Mouse (Mus musculus): Measurements from ENCODE around the gene C2cd5. TPM values are rescaled to one million over a fixed set of nuclear protein-coding genes. Genes with fewer than 3 reads are reported as not detected.

The C2cd5 gene
- polyA plus RNA-seq, 1 experiment from 2014 or later = 45.0 TPM

DNA sequence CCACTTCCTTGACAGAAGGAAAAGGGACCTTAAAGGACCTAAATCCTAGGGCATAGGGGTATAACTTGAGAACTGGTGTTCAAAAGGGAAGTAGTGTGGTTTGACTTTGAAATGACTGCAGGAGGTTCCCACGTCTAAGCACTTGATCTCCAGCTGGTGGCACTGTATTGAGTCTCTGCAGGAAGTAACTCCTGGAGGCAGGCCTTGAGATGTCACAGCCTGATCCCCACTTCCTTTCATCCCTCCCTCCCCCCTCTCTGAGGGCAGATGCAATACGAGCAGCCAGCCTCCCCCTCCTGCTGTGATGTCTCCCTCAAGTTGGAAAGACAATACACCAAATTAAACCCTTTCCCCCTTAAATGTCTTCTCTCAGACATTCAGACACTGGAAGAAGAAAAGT is 14.6 kb upstream of the C2cd5 start:
- Histone ChIP-seq H3K4me2 (replicated peaks) (no peak overlapping the region), H3K4me1 (replicated peaks) (no peaks in the 10 kb centered on the region), H3K4me3 (replicated peaks) (no peak overlapping the region), H3K9me3 (no peaks in the 10 kb centered on the region), H3K9ac (replicated peaks) (no peak overlapping the region), H3K27me3 (no peaks in the 10 kb centered on the region), H3K36me3 (no peaks in the 10 kb centered on the region), H3K27ac (no peak overlapping the region)
- 9% methylated on average over 2 of the region's 2 CpGs for WGBS
- ATAC-seq = no peak

DNA sequence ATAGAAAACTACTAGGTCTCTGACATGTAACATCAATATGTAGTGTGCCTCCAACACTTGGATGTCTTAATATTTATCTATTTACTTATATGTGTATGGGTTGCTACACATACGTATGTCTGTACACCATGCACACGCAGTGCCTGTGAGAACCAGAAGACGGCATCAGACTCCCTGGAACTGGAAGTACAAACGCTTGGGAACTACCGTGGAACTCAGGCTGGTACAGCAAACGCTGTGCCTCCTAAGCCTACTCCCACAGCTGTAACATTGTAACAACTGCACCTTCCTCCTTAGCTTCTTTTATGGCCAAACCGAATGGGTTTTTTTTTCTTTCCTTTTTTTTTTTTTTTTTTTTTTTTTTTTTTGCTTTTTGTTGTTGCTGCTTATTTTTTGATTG is 10.4 kb upstream of the C2cd5 start:
- Histone ChIP-seq H3K27me3 (no peaks in the 10 kb centered on the region), H3K36me3 (no peaks in the 10 kb centered on the region), H3K9me3 (no peaks in the 10 kb centered on the region), H3K4me3 (replicated peaks) (no peak overlapping the region), H3K4me1 (replicated peaks) (no peaks in the 10 kb centered on the region), H3K27ac (no peak overlapping the region), H3K9ac (replicated peaks) (no peak overlapping the region), H3K4me2 (replicated peaks) (no peak overlapping the region)
- 90% methylated on average over 7 of the region's 7 CpGs for WGBS
- no peak for ATAC-seq

DNA sequence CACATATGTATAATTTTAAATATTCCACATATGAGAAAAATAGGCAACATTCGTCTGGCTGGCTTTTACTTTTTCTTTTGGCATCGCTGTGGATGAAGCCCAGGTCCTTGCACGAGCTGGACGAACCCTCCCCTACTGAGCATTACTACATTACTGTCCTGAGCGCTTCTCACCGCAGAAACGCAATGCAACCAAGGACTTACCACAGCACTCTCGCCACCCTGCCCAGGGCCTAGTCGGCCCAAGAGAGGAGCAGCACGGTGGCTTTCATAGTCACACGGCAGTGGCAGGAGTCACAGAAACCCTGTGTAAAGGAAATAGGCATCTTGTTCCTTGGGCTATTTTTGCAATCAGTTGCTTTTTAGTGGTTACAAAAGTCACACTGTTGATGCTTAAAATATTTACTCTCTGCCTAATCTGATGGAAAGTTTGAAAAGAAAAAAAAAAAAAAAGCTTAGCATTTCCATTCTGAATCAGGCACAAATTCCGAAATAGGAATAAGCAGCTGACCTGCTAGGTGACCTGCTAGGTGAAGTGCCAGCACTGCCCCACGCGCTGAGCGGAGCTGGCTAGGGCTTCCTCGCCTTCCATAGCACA is 9.8 kb upstream of the C2cd5 start:
- 76% methylated on average over 16 of the region's 16 CpGs for WGBS
- no peak for ATAC-seq
- Histone ChIP-seq H3K9ac (replicated peaks) (no peak overlapping the region), H3K27ac (no peak overlapping the region), H3K4me1 (replicated peaks) (no peaks in the 10 kb centered on the region), H3K4me2 (replicated peaks) (no peak overlapping the region), H3K9me3 (no peaks in the 10 kb centered on the region), H3K36me3 (no peaks in the 10 kb centered on the region), H3K4me3 (replicated peaks) (no peak overlapping the region), H3K27me3 (no peaks in the 10 kb centered on the region)

DNA sequence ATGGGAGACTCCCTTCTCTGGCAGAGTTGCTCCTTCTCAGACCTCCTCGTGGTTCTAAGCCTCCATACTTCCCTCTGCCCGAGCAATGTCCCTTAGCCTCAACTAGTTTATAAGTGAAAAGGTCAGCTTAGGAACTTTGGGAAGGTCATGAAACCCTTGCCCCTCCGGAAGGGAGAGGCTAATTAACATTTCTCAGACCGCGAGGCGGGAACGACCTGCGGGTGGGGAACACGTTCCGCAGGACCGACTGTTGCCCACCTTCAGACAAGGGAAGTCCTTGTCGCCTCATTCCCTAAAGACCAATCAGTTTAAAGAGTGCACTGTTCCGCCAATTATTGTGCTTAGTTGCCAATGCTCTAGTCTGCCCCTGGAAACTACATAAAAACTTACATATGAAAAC is 8.1 kb upstream of the C2cd5 start:
- Histone ChIP-seq H3K9ac (replicated peaks) (no peak overlapping the region), H3K4me1 (replicated peaks) (no peaks in the 10 kb centered on the region), H3K4me3 (replicated peaks) (no peak overlapping the region), H3K27ac (no peak overlapping the region), H3K27me3 (no peaks in the 10 kb centered on the region), H3K4me2 (replicated peaks) (no peak overlapping the region), H3K9me3 (no peaks in the 10 kb centered on the region), H3K36me3 (no peaks in the 10 kb centered on the region)
- 87% methylated on average over 13 of the region's 13 CpGs for WGBS
- no peak for ATAC-seq

DNA sequence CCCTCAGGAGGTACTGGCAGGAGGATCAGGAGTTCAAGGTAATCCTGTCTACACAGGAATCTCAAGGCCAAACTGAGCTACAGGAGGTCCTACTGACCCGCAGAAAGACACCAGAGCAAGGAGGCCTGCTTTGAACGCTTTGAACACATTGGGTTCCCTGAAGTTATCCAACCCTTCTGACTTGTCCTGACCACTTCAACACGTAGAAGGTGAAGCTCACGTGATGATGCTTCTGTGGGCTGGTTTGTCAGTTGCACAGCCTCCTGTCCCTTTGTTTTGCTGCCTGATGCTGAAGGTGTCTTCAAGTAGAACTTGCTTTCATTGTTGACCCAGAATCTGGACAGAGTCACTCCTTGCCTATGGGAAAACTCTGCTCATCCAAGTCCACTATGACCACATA is 7.7 kb upstream of the C2cd5 start:
- no peak for ATAC-seq
- 95% methylated on average over 4 of the region's 4 CpGs for WGBS
- Histone ChIP-seq H3K36me3 (no peaks in the 10 kb centered on the region), H3K9me3 (no peaks in the 10 kb centered on the region), H3K9ac (replicated peaks) (no peak overlapping the region), H3K27ac (no peak overlapping the region), H3K4me1 (replicated peaks) (no peaks in the 10 kb centered on the region), H3K27me3 (no peaks in the 10 kb centered on the region), H3K4me3 (replicated peaks) (no peak overlapping the region), H3K4me2 (replicated peaks) (no peak overlapping the region)

DNA sequence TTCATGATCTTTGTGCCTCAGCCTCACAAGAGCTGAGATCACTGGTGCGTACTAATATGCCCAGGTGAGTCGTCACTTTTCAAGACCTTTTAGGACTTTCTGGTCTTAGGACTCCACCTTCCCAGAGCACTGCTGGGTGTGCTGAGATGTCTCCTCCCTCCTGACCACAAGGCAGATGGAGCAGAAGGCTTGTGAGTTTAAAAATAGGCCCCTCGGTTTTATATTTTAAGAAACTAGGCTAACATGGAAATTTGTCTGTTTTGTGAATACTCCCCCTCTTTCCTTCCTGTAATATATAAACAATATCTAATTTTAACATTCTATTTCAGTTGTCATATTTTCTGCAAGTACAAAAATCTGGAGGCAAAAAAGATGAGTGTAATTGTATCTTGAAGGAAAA is 5.8 kb upstream of the C2cd5 start:
- no peak for ATAC-seq
- Histone ChIP-seq H3K4me1 (replicated peaks) (no peaks in the 10 kb centered on the region), H3K27ac (no peak overlapping the region), H3K9ac (replicated peaks) (no peak overlapping the region), H3K4me3 (replicated peaks) (no peak overlapping the region), H3K36me3 (no peaks in the 10 kb centered on the region), H3K9me3 (no peaks in the 10 kb centered on the region), H3K27me3 (peaks cover 6% of the 10 kb centered on the region; the same call in 1 of the 2 replicates), H3K4me2 (replicated peaks) (no peak overlapping the region)
- WGBS = 87% methylated on average over 3 of the region's 3 CpGs

DNA sequence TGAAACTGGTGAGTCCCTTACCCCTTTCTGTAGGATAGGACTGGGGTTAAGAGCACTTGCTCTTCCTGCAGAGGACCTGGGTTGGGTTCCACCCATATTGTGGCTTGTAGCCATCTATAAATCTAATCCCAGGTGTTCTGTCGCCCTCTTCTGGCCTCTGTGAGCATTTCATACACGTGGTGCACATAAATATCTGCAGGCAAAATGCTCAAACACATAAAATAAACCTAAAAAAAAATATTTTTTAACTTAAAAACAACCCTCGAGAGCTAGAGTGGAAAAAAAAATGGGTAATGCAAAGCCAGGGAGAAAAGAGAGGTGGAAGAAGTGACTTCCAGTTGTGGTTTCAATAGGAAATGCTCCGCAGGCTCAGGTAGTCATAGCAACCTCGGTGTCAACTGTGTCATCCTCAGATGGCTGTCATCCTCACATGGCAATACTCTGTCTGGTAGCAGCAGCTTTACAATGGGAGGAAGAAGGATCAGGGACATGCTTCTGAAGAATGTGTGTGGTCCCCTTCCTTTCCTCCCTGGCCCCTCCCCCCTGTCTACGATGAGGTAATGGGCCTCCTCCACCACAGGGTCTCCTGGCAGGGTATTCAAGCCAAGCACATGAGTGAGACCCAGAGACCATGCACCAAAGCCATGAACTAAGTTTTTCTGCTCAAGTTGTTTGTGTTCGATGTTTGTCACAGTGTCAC is 4.2 kb upstream of the C2cd5 start:
- no peak overlapping the region for H3K4me2 ChIP-seq (replicated peaks)
- no peak overlapping the region for H3K4me3 ChIP-seq (replicated peaks)
- H3K4me1 ChIP-seq (replicated peaks) = no peaks in the 10 kb centered on the region; the same call in 1 of the 2 replicates
- H3K27ac ChIP-seq = no peak overlapping the region
- H3K9me3 ChIP-seq = no peaks in the 10 kb centered on the region
- ATAC-seq = no peak
- H3K9ac ChIP-seq (replicated peaks) = no peak overlapping the region
- 71% methylated on average over 7 of the region's 7 CpGs for WGBS
- peaks cover 6% of the 10 kb centered on the region; the same call in 1 of the 2 replicates for H3K27me3 ChIP-seq
- no peaks in the 10 kb centered on the region for H3K36me3 ChIP-seq

DNA sequence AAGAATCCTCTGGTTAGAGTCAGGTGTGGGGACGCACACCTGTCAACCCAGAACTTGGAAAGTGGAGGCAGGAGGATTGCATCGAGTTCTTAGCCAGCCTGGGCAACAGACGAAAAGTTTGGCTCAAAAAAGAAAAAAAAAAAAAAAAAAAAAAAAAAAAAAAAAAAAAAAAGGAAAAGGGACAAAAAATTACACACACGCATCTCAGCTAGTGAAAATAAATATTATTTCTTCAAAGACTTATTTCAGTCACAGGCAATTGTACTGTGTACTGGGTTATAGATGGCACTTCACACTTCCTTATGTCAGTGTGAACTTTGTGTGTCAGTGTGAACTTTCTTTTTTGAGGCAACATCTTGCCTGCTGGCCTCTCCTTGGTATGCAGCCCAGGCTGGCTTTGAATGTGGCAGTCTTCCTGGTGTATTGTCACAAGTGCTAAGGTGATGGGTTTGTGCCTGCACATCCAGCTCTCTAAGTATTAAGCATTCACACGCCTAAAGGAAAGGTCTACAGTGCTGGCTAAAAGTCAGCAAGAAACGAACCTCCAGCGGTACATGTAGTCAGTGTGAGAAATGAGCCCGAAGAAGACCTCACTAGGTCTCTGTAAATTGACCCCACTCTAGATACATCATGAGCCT is 656 bp upstream of the C2cd5 start:
- ATAC-seq = no peak
- peak overlapping the region; percentile 39; the same call in 1 of the 2 replicates for H3K27ac ChIP-seq
- H3K27me3 ChIP-seq = peaks cover 6% of the 10 kb centered on the region; the same call in 1 of the 2 replicates
- peak overlapping the region; percentile 71 for H3K4me2 ChIP-seq (replicated peaks)
- peak overlapping the region; percentile 57 for H3K4me3 ChIP-seq (replicated peaks)
- peaks cover 25% of the 10 kb centered on the region for H3K4me1 ChIP-seq (replicated peaks)
- WGBS = 50% methylated on average over 8 of the region's 8 CpGs
- H3K9ac ChIP-seq (replicated peaks) = peak overlapping the region; percentile 83
- H3K9me3 ChIP-seq = no peaks in the 10 kb centered on the region
- peaks cover 11% of the 10 kb centered on the region for H3K36me3 ChIP-seq

DNA sequence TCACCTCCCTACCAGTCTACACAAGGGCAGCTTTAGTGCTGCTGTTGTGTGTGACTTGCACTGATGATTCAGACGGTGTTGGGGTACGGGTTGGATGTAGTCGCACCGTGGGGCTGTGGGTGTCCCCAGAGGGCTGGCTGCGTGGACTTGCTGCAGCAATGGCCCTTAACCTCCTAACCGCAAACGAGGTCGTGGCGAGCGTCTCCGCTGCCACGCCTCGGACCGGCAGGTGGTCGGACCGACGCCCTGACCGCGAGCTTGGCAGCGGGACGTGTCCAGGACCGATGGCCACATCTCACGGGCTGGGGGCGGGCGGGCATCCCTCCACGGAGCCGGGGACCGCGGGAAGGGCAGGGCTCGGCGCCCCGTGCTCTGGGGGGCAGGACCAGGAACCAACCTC is 660 bp downstream of the C2cd5 start:
- Histone ChIP-seq H3K4me2 (replicated peaks) (peak overlapping the region; percentile 71), H3K27ac (peak overlapping the region; percentile 98), H3K27me3 (peaks cover 6% of the 10 kb centered on the region; the same call in 1 of the 2 replicates), H3K4me1 (replicated peaks) (peaks cover 33% of the 10 kb centered on the region), H3K9me3 (no peaks in the 10 kb centered on the region), H3K36me3 (peaks cover 11% of the 10 kb centered on the region), H3K9ac (replicated peaks) (peak overlapping the region; percentile 83), H3K4me3 (replicated peaks) (peak overlapping the region; percentile 57)
- WGBS = under 1% methylated on average over 31 of the region's 32 CpGs
- peak; percentile 82 for ATAC-seq

DNA sequence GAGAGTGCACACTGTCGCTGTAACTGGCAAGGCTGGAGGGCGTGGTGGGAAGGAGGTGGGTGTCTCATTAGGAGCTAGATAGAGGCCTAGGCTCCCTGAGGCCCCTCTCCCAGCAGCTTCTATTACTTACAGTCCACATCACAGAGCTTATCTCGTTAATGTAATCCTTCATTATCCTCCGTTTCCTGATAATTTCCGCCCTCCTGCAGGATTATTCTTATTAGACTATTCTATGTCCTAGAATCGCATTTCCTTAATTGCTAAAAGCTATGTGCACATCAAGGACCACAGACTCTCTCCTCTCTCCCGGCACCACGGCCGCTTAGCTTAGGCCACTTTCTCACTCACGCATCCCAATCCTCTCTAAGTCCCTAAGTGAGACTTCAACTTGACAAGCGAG is 4.8 kb downstream of the C2cd5 start:
- ATAC-seq = no peak

DNA sequence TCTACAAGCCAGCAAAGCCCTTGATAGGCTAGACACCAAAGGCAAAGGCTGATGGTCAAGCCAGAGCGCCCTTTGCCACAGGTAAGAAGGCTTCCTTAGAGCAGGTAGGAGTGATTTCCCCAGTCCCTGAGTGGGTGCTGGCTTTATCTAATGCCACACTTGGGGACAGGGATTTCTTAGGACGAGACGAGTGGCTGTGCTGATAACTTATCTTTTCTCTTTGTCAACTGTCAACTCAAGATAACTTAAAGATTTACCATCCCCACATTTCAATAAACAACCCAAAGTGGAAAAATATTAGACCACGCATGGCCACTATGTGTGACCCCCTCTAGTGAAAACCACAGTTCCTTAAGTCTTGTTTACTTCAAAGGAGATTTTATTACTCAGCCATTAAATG is 7.1 kb downstream of the C2cd5 start:
- H3K4me3 ChIP-seq (replicated peaks) = no peak overlapping the region
- no peak for ATAC-seq
- 96% methylated on average over 4 of the region's 4 CpGs for WGBS
- no peaks in the 10 kb centered on the region for H3K27me3 ChIP-seq
- no peak overlapping the region for H3K27ac ChIP-seq
- no peak overlapping the region for H3K4me2 ChIP-seq (replicated peaks)
- H3K9ac ChIP-seq (replicated peaks) = no peak overlapping the region
- H3K9me3 ChIP-seq = no peaks in the 10 kb centered on the region
- peaks cover 52% of the 10 kb centered on the region for H3K36me3 ChIP-seq
- H3K4me1 ChIP-seq (replicated peaks) = peaks cover 21% of the 10 kb centered on the region

More for the DNA sequence above, 4.8 kb downstream of the C2cd5 start:
- no peaks in the 10 kb centered on the region for H3K27me3 ChIP-seq
- H3K4me3 ChIP-seq (replicated peaks) = no peak overlapping the region
- WGBS = 50% methylated on average over 11 of the region's 11 CpGs
- peaks cover 33% of the 10 kb centered on the region for H3K4me1 ChIP-seq (replicated peaks)
- no peak overlapping the region for H3K9ac ChIP-seq (replicated peaks)
- H3K9me3 ChIP-seq = no peaks in the 10 kb centered on the region
- no peak overlapping the region for H3K4me2 ChIP-seq (replicated peaks)
- H3K27ac ChIP-seq = no peak overlapping the region
- H3K36me3 ChIP-seq = peaks cover 33% of the 10 kb centered on the region

DNA sequence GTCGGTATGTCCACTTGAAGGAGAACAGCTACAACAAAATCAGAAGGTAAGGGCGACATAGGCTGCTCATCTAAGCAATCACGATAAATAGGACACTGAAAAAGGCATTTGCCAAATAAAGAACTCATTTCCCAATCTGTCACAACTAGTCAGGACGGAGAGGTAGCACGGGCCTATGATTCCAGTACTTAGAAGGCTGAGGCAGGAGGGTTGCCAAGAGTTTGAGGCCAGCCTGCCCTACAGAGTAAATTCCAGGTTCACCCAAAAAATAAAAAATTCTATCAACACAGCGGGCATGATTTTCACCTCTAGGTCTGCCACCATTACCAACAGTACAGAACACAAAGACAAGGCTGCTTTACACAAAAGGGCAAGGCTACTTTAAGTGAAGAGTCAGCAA is 8.9 kb downstream of the C2cd5 start:
- Histone ChIP-seq H3K36me3 (peaks cover 58% of the 10 kb centered on the region), H3K9ac (replicated peaks) (no peak overlapping the region), H3K27me3 (no peaks in the 10 kb centered on the region), H3K4me1 (replicated peaks) (peaks cover 9% of the 10 kb centered on the region), H3K4me3 (replicated peaks) (no peak overlapping the region), H3K9me3 (no peaks in the 10 kb centered on the region), H3K4me2 (replicated peaks) (no peak overlapping the region), H3K27ac (no peak overlapping the region)
- no peak for ATAC-seq
- 96% methylated on average over 6 of the region's 6 CpGs for WGBS

Measured in midbrain, embryonic 13.5 days (tissue).